Mouse (Mus musculus): ENCODE results near the gene Ackr4.

The Ackr4 gene

GRCm38 (mm10) chr9:104039031-104039695 is 87.6 kb downstream of the Ackr4 start:
- no peak for DNase-seq

GRCm38 (mm10) chr9:104038266-104038665 is 88.5 kb downstream of the Ackr4 start:
- DNase-seq: no peak

GRCm38 (mm10) chr9:104035261-104036015 is 91.3 kb downstream of the Ackr4 start:
- peak; percentile 90 for DNase-seq

GRCm38 (mm10) chr9:104034718-104035117 is 92.0 kb downstream of the Ackr4 start:
- DNase-seq: no peak

- DNase-seq: no peak
Observed at GRCm38 (mm10) chr9:104034231-104034630, 92.5 kb downstream of the Ackr4 start.
